Mouse (Mus musculus) embryonic facial prominence, embryonic 10.5 days (tissue): ENCODE measurements around the gene Camk1g. TPM values are rescaled to one million over a fixed set of nuclear protein-coding genes. Genes with fewer than 3 reads are reported as not detected.

Experiments used
- DNase-seq: peaks from one replicate; pipeline ENCODE4 v3.0.0-alpha.2; 2017; ENCODE audit warnings: low spot score
- H3K27ac ChIP-seq: fragments of 300-500 bp; sonication (generic); replicated peaks from 2 replicates; pipeline ENCODE4 v1.5.1; 2016; ENCODE audit warnings: mild to moderate bottlenecking
- H3K27me3 ChIP-seq: fragments of 300-500 bp; sonication (generic); replicated peaks from 2 replicates; pipeline ENCODE4 v1.6.1; 2016; ENCODE audit warnings: low read depth, mild to moderate bottlenecking; ENCODE audit not compliant: poor library complexity, severe bottlenecking
- H3K36me3 ChIP-seq: fragments of 300-500 bp; sonication (generic); replicated peaks from 2 replicates; pipeline ENCODE4 v1.6.1; 2016; ENCODE audit warnings: mild to moderate bottlenecking, moderate library complexity
- H3K4me1 ChIP-seq: fragments of 300-500 bp; sonication (generic); 2 replicates; pipeline ENCODE4 v1.6.1; 2016
- H3K4me3 ChIP-seq: fragments of 300-500 bp; sonication (generic); 2 replicates; pipeline ENCODE4 v1.5.1; 2016; ENCODE audit warnings: mild to moderate bottlenecking, moderate library complexity
- H3K9me3 ChIP-seq: fragments of 300-500 bp; sonication (generic); 2 replicates; pipeline ENCODE4 v1.6.1; 2016; ENCODE audit warnings: mild to moderate bottlenecking
- WGBS: fragments of 180-500 bp; shearing (Covaris S2); methylation state at CpG from one replicate; pipeline ENCODE4 v1.1.7; 2016; 5-methylcytosine and 5-hydroxymethylcytosine counted together
- polyA plus RNA-seq: library from polyadenylated mRNA; unstranded; fragments of >200 nt; fragmentation: Nextera tagmentation; extraction: Ambion mirVana; gene quantifications from 2 replicates; pipeline ENCODE4 v1.2.1, GENCODE M21; 2016

Gene Camk1g
- polyA plus RNA-seq, 1 experiment from 2014 or later: 17.5 TPM

GRCm38 (mm10) chr1:193338363-193338995, 31.6 kb downstream of the Camk1g start:
- Histone ChIP-seq H3K9me3 (no peaks in the 10 kb centered on the region), H3K27me3 (no peaks in the 10 kb centered on the region), H3K4me1 (peaks cover 27% of the 10 kb centered on the region), H3K27ac (0 out of 2 replicates have a peak overlapping the region, but pooled peaks have one; percentile 35), H3K4me3 (no peak overlapping the region), H3K36me3 (no peaks in the 10 kb centered on the region)
- WGBS: 86% methylated on average over 9 of the region's 9 CpGs
- no peak for DNase-seq

- WGBS: 55% methylated on average over 4 of the region's 4 CpGs
- no peak for DNase-seq
Measured at GRCm38 (mm10) chr1:193337787-193338310, 32.2 kb downstream of the Camk1g start.

GRCm38 (mm10) chr1:193337018-193337321, 33.1 kb downstream of the Camk1g start:
- no peak overlapping the region for H3K4me3 ChIP-seq
- DNase-seq: no peak
- no peaks in the 10 kb centered on the region for H3K27me3 ChIP-seq
- no peaks in the 10 kb centered on the region for H3K36me3 ChIP-seq
- H3K27ac ChIP-seq: no peak overlapping the region
- H3K9me3 ChIP-seq: no peaks in the 10 kb centered on the region
- WGBS: 86% methylated on average over 9 of the region's 9 CpGs
- H3K4me1 ChIP-seq: peaks cover 27% of the 10 kb centered on the region

More at GRCm38 (mm10) chr1:193337787-193338310, 32.2 kb downstream of the Camk1g start:
- H3K36me3 ChIP-seq: no peaks in the 10 kb centered on the region
- no peak overlapping the region for H3K27ac ChIP-seq
- H3K4me1 ChIP-seq: peaks cover 27% of the 10 kb centered on the region
- no peaks in the 10 kb centered on the region for H3K27me3 ChIP-seq
- H3K4me3 ChIP-seq: no peak overlapping the region
- no peaks in the 10 kb centered on the region for H3K9me3 ChIP-seq

GRCm38 (mm10) chr1:193336122-193337017, 33.7 kb downstream of the Camk1g start:
- 79% methylated on average over 7 of the region's 7 CpGs for WGBS
- Histone ChIP-seq H3K4me3 (no peak overlapping the region), H3K9me3 (no peaks in the 10 kb centered on the region), H3K27ac (no peak overlapping the region), H3K36me3 (no peaks in the 10 kb centered on the region), H3K4me1 (peaks cover 27% of the 10 kb centered on the region), H3K27me3 (0 out of 2 replicates have a peak, but pooled peaks cover 3% of the 10 kb centered on the region)
- DNase-seq: no peak

- DNase-seq: peak; percentile 25
- 0 out of 2 replicates have a peak, but pooled peaks cover 4% of the 10 kb centered on the region for H3K27me3 ChIP-seq
- peaks cover 36% of the 10 kb centered on the region for H3K4me1 ChIP-seq
- 85% methylated on average over 6 of the region's 6 CpGs for WGBS
- no peak overlapping the region for H3K4me3 ChIP-seq
- H3K9me3 ChIP-seq: no peaks in the 10 kb centered on the region
- no peak overlapping the region for H3K27ac ChIP-seq
- H3K36me3 ChIP-seq: no peaks in the 10 kb centered on the region
Measured at GRCm38 (mm10) chr1:193334546-193334945, 35.6 kb downstream of the Camk1g start.

- 88% methylated on average over 3 of the region's 3 CpGs for WGBS
- H3K36me3 ChIP-seq: no peaks in the 10 kb centered on the region
- DNase-seq: no peak
- H3K4me1 ChIP-seq: peaks cover 37% of the 10 kb centered on the region
- H3K4me3 ChIP-seq: no peak overlapping the region
- 0 out of 2 replicates have a peak, but pooled peaks cover 4% of the 10 kb centered on the region for H3K27me3 ChIP-seq
- no peaks in the 10 kb centered on the region for H3K9me3 ChIP-seq
- no peak overlapping the region for H3K27ac ChIP-seq
Measured at GRCm38 (mm10) chr1:193333776-193334175, 36.3 kb downstream of the Camk1g start.

- H3K27ac ChIP-seq: no peak overlapping the region
- 89% methylated on average over 1 of the region's 1 CpGs for WGBS
- no peak for DNase-seq
- H3K4me3 ChIP-seq: no peak overlapping the region
- H3K36me3 ChIP-seq: no peaks in the 10 kb centered on the region
- no peaks in the 10 kb centered on the region for H3K9me3 ChIP-seq
- peaks cover 30% of the 10 kb centered on the region for H3K4me1 ChIP-seq
- 0 out of 2 replicates have a peak, but pooled peaks cover 4% of the 10 kb centered on the region for H3K27me3 ChIP-seq
Measured at GRCm38 (mm10) chr1:193332671-193333070, 37.4 kb downstream of the Camk1g start.

- 0 out of 2 replicates have a peak, but pooled peaks cover 4% of the 10 kb centered on the region for H3K27me3 ChIP-seq
- H3K4me1 ChIP-seq: peaks cover 27% of the 10 kb centered on the region
- no peaks in the 10 kb centered on the region for H3K36me3 ChIP-seq
- H3K4me3 ChIP-seq: no peak overlapping the region
- no peak overlapping the region for H3K27ac ChIP-seq
- H3K9me3 ChIP-seq: no peaks in the 10 kb centered on the region
- DNase-seq: no peak
- 82% methylated on average over 13 of the region's 13 CpGs for WGBS
Measured at GRCm38 (mm10) chr1:193332018-193332417, 38.1 kb downstream of the Camk1g start.

GRCm38 (mm10) chr1:193330626-193331025, 39.5 kb downstream of the Camk1g start:
- no peaks in the 10 kb centered on the region for H3K9me3 ChIP-seq
- H3K27ac ChIP-seq: no peak overlapping the region
- WGBS: 76% methylated on average over 7 of the region's 7 CpGs

GRCm38 (mm10) chr1:193330172-193330571, 39.9 kb downstream of the Camk1g start:
- 44% methylated on average over 10 of the region's 10 CpGs for WGBS
- no peaks in the 10 kb centered on the region for H3K36me3 ChIP-seq
- no peaks in the 10 kb centered on the region for H3K9me3 ChIP-seq
- peak overlapping the region; percentile 59; the same call in 1 of the 2 replicates for H3K27ac ChIP-seq
- DNase-seq: peak; percentile 73
- peaks cover 23% of the 10 kb centered on the region for H3K4me1 ChIP-seq
- H3K4me3 ChIP-seq: no peak overlapping the region
- 0 out of 2 replicates have a peak, but pooled peaks cover 4% of the 10 kb centered on the region for H3K27me3 ChIP-seq

More at GRCm38 (mm10) chr1:193330626-193331025, 39.5 kb downstream of the Camk1g start:
- H3K27me3 ChIP-seq: 0 out of 2 replicates have a peak, but pooled peaks cover 4% of the 10 kb centered on the region
- H3K4me1 ChIP-seq: peaks cover 25% of the 10 kb centered on the region
- DNase-seq: no peak
- no peaks in the 10 kb centered on the region for H3K36me3 ChIP-seq
- no peak overlapping the region for H3K4me3 ChIP-seq

GRCm38 (mm10) chr1:193329557-193329956, 40.5 kb downstream of the Camk1g start:
- no peak for DNase-seq
- Histone ChIP-seq H3K27ac (peak overlapping the region; percentile 59; the same call in 1 of the 2 replicates), H3K36me3 (no peaks in the 10 kb centered on the region), H3K27me3 (0 out of 2 replicates have a peak, but pooled peaks cover 4% of the 10 kb centered on the region), H3K4me1 (peaks cover 19% of the 10 kb centered on the region), H3K4me3 (no peak overlapping the region), H3K9me3 (no peaks in the 10 kb centered on the region)
- WGBS: 85% methylated on average over 9 of the region's 9 CpGs

- no peak overlapping the region for H3K4me3 ChIP-seq
- DNase-seq: no peak
- H3K36me3 ChIP-seq: no peaks in the 10 kb centered on the region
- 71% methylated on average over 5 of the region's 5 CpGs for WGBS
- 0 out of 2 replicates have a peak, but pooled peaks cover 4% of the 10 kb centered on the region for H3K27me3 ChIP-seq
- no peak overlapping the region for H3K27ac ChIP-seq
- H3K4me1 ChIP-seq: peaks cover 14% of the 10 kb centered on the region
- H3K9me3 ChIP-seq: no peaks in the 10 kb centered on the region
Measured at GRCm38 (mm10) chr1:193327686-193328085, 42.4 kb downstream of the Camk1g start.
